Mouse (Mus musculus) frontal cortex, postnatal 36 days (tissue): ENCODE measurements around the gene Vstm4.
A peak's percentile ranks its signal among the peaks of the same experiment; 100 is the strongest.

Experiments used
- DNase-seq, 2 experiments: peaks; one replicate each; pipeline ENCODE4 v3.0.0; 2022; ENCODE audit warnings: low spot score in 2 of 2

Gene Vstm4

DNA sequence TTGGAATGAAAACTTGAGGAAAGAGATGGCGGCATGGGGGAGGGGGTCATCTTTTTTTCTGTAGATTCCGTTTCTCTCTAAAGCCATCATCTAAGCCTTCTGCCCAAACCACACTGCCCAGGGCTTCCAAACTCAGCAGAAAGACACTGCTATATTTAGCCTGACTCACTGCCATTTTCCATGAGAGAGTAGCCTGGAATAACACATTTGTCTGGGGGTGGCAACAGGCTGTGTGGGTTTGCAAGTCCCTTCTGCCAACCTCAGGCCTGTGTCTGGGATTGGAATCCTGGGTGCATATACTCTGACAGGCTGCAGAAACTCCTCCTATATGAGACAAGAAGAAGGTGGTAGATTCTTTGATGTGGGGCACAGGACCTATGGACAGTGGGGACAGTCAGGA, 91.0 kb downstream of the Vstm4 start:
- peak; percentile 41 to 75 for DNase-seq

DNA sequence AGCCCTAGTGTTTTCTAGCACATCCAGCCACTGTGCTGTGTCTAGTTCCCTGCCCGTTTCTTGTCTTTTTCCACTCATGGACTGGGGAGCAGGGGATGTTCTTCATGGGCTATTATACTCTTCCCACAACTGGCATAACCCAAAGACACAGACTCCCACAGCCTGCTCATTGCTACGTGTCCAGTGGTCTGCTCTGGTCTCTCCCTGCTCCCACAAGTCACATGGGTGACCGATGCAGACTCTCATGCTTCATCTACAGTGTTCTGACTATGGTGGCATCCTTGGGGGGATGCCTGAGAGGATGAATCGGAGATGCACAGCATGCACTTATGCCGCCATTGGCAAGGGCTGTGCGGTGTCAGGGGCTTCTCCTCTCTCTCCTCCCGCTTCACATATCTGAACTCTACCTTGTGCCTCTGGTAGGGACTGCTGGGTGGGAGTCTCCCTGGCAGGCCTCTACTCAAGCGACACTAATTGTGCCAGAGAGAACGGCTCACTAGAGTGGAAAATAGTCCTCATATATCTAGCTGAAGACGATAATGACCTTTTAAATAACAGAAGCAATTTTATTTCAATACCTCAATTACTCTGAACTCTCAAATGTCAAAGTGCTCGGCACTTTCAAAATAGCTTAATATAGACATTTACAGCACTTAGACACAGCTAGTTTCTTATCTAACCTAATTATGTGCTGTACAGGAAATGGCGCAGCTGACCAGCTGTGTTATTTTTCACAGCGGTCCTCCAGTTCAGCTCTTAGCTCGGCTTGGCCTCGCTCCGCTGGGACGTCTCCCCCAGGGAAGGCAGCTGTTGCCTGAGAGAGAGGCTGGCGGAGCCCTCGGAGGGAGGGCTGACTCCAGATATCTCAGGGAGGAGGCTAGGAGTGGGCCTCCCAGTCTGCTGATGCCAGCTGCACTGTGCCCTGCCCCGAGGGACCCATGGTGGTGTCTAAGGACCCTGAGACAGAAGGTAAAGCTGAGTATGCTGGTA, 94.1 kb downstream of the Vstm4 start:
- DNase-seq = no peak

DNA sequence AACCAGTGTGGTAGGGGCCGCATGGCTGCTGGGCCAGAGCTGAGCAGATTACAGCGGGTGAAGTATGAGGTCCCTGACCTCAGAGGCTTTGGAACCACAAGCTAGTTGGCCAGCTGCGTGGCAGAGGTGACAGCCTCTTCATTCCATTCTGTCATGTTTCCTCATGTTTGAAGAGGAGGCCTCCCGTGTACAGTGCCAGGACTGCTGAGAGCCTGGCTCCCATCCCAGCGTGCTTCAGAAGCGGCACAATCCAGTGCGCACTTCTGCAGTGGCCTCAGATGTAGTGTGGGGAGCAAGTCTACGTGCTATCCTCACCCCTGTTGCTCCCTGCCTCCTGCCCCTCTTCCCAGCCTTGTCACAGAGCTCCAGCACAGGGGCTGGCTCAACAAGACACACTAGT, 99.9 kb downstream of the Vstm4 start:
- DNase-seq = no peak

DNA sequence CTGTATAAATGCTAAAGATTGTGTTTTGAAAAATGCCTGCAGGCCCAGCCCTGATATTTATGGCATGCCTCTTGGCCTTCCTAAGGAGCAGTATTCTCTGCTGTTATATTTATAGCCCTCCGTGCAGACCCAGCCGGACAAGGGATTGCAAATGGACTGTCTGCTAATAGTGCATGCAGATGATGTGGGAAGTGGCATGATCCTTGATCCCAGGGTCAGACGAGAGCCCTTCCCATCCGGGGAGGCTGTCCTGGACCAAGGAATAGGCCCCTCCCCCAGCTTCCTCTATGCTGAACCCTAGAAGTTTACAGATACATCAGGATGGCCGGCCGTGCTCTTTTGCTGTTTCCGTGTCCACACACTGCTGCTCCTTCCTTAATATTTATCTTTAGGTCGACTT, 102.1 kb downstream of the Vstm4 start:
- no peak for DNase-seq

DNA sequence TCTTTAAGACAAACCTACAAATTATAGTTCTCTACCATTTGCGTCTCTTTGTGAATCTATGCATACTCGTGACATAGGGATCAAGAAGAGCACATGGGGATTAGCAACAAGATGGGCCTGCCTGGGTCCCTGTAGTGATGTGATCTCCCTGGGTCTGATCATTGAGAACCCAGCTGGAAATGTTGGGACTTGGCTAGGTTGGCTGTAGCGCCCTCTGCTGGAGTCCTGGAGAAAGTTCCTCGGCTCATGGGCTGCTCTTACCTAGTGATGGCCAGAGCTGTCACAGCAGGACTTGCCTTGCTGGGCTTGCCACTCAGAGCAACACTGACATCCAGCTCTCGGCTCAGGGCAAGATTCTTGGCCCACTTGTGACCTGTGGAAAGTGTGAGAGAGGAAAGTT, 103.9 kb downstream of the Vstm4 start:
- peak; percentile 73 to 78 for DNase-seq

DNA sequence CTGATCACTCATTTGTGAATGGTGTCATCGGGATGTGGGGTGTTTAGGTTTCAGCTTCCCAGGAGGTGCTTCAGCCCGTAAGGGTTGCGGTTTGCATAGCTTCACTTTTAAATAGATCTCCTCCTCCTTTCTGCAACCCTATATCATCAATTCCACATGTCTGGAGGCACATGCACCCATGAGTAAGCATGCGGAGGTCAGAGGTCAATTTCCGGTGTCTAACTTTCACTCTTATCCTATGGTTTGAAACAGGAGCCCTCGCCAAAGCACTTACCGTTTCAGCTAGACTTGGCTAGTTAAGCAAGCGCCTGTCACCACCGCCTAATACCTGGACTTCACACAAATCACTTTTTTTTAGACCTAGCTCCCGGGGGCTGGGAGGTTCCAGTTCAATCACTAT, 108.2 kb downstream of the Vstm4 start:
- no peak for DNase-seq

DNA sequence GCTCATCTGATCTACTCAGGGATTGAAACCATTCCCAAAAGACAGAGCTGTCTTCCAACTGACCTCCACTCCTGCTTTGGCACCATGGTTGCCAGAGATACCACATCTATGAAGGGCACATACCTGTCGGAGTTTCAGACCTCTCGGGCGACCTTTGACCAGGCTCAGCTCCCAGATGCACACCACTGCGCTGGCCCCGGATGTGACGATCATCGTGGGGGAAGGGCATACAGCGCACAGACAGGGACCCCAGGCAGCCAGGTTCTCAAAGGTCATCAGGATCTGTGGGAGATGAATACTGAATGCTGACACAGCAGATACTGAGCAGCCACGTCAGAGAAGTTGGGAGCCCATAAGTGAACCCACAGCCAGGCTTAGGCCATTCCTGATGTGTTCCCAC, 114.1 kb downstream of the Vstm4 start:
- DNase-seq = no peak

DNA sequence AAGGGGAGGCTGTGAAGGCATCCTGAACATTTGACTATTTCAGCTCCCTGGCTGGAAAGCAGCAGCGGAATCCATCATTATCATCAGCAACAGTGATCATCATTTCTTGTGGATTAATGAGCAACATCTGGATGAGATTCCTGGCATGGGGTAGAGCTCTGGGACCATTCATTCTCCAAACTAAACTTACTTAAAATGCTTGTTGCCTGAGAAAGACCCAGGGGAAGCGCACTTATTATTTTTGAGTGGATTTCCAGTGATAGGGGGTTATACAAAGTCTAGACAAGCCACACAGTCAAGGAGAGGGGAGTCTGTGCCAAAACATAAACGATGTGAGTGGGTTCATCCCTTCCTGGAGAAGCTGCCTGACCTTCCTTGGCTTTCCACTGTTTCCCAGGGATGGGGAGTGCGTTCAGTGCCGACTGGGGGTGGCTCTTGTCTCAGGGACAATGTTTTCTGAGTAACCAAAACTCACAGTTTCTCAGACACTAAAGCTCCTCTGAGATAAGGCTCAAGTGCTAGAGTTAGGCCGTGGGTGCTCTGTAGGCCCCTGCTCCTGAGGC, 127.7 kb downstream of the Vstm4 start:
- no peak for DNase-seq

DNA sequence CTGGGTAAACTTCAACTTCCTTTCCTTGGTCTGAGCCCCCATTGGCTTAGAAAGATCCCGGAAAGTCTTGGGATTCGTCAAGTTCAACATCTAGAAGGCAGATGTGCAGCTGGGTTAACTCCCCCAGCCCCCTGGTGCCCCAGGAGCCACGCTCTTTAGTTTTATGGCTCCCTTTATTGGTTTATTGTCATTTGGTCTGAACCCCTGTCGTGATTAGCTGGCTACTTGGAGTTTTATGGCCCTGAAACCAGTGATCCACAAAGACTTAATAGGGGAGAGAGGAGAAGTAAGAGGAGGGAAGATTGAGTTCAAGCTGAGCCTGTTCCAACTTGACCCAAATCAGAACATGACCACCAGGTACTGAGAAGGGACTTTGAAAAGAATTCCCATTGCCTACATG, 130.1 kb downstream of the Vstm4 start:
- no peak for DNase-seq
